21 mouse cellular contexts compared by ENCODE assay signal in the genomic region with DNA sequence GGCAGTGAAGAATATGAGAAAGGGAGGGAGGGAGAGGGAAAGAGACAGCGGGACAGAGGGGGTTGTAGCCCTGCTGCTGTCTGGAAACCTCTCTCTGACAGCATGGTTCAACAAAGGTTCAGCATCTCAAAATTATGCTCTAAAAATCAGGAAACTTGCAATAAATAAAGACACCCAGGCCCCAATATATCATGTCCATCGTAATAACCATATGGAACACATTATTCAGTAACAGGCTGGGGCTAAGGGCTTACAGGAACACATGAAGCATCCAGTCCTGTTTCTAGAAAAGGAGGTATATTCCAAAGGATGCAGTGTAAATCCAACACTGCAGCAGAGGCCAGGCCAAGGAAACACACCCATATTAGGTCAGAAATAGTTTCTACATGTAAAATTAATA.
DNase-seq lines count a peak whose midpoint lies in the region; ATAC-seq and TF ChIP-seq lines count a peak whose summit lies in the region.
"Had no signal": no experiment of that assay in that cellular context is flagged by ENCODE, and none has a peak within 500 bp of the region (broad histone marks: within the 10 kb centered on the region; RNA-seq: fewer than 3 reads in every experiment).

No protein-coding gene starts in this region.

- 61% methylated on average over 2 of the region's 2 CpGs for WGBS in kidney, embryonic 14.5 days
- WGBS in limb, embryonic 14.5 days, result 38% methylated on average over 2 of the region's 2 CpGs
- 93% methylated on average over 2 of the region's 2 CpGs for WGBS in hindbrain, embryonic 14.5 days

- peak overlapping the region; percentile 79; the same call in 1 of the 2 replicates for H3K27ac ChIP-seq in kidney, embryonic 14.5 days (ENCODE audit: low read depth, low read length)
- no peak overlapping the region for H3K27ac ChIP-seq in limb, embryonic 14.5 days (replicated peaks; ENCODE audit: low read depth, low read length)
- H3K27ac ChIP-seq in hindbrain, embryonic 14.5 days, result no peak overlapping the region
- H3K27ac ChIP-seq: forebrain, embryonic 15.5 days; layer of hippocampus, adult 2 months; left cerebral cortex, adult 2 months; midbrain, embryonic 12.5 days; neural tube, embryonic 15.5 days had no signal

- DNase-seq in embryo, embryonic 10.5 days (ENCODE audit: low spot score), result peak; percentile 42
- no peak for DNase-seq in embryo, embryonic 9.5 days (ENCODE audit: extremely low spot score)
- DNase-seq in kidney, adult 8-10 months, result no peak
- DNase-seq in embryo, embryonic 11.5 days (ENCODE audit: low read depth, low spot score), result peak; percentile 43
- peak; percentile 55 for DNase-seq in limb, embryonic 14.5 days (ENCODE audit: low spot score)
- DNase-seq in hindbrain, embryonic 14.5 days (ENCODE audit: low spot score), result no peak
- no peak for DNase-seq in spleen, postnatal 4 days (ENCODE audit: low spot score in 2 of 2)
- DNase-seq: cerebellum, postnatal 14 days; heart, adult 2 months; retina, postnatal 1 day; thymus, postnatal 36 days had no signal

- peak; percentile 62 for ATAC-seq in kidney, embryonic 14.5 days (ENCODE audit: low FRiP score, low TSS enrichment)
- ATAC-seq in limb, embryonic 14.5 days (ENCODE audit: low FRiP score, low read depth), result peak; percentile 51
- ATAC-seq in hindbrain, embryonic 14.5 days (ENCODE audit: low FRiP score), result no peak
- ATAC-seq: forebrain, embryonic 15.5 days; inflammation-experienced regulatory T-cells, adult 6 months had no signal

- H3K9ac ChIP-seq in kidney, embryonic 14.5 days (ENCODE audit: low read depth, low read length), result no peak overlapping the region
- H3K9ac ChIP-seq in limb, embryonic 14.5 days (ENCODE audit: low read depth, low read length, severe bottlenecking), result no peak overlapping the region
- no peak overlapping the region for H3K9ac ChIP-seq in hindbrain, embryonic 14.5 days
- H3K9ac ChIP-seq: forebrain, embryonic 15.5 days; midbrain, embryonic 12.5 days; neural tube, embryonic 15.5 days had no signal

- H3K9me3 ChIP-seq in kidney, embryonic 14.5 days (ENCODE audit: control insufficient read depth, low read length), result no peaks in the 10 kb centered on the region
- H3K9me3 ChIP-seq in limb, embryonic 14.5 days (ENCODE audit: control insufficient read depth, low read length), result no peaks in the 10 kb centered on the region
- no peaks in the 10 kb centered on the region for H3K9me3 ChIP-seq in hindbrain, embryonic 14.5 days (ENCODE audit: control insufficient read depth, low read length)
- H3K9me3 ChIP-seq: forebrain, embryonic 15.5 days; midbrain, embryonic 12.5 days; neural tube, embryonic 15.5 days had no signal

- H3K4me3 ChIP-seq in kidney, embryonic 14.5 days (ENCODE audit: low read length), result no peak overlapping the region
- H3K4me3 ChIP-seq in limb, embryonic 14.5 days (replicated peaks; ENCODE audit: low read length), result no peak overlapping the region
- no peak overlapping the region for H3K4me3 ChIP-seq in hindbrain, embryonic 14.5 days (replicated peaks; ENCODE audit: low read length)
- H3K4me3 ChIP-seq: erythroblast, embryonic 14.5 days; forebrain, embryonic 15.5 days; heart, adult 2 months; layer of hippocampus, adult 2 months; left cerebral cortex, adult 2 months; midbrain, embryonic 12.5 days; neural tube, embryonic 15.5 days had no signal

- no peaks in the 10 kb centered on the region for H3K27me3 ChIP-seq in kidney, embryonic 14.5 days (ENCODE audit: control insufficient read depth, insufficient read depth, low read length)
- no peaks in the 10 kb centered on the region for H3K27me3 ChIP-seq in limb, embryonic 14.5 days (ENCODE audit: control insufficient read depth, insufficient read depth, low read length)
- no peaks in the 10 kb centered on the region for H3K27me3 ChIP-seq in hindbrain, embryonic 14.5 days (ENCODE audit: control insufficient read depth, insufficient read depth, low read length)
- H3K27me3 ChIP-seq: CH12.LX; forebrain, embryonic 15.5 days; midbrain, embryonic 12.5 days; neural tube, embryonic 15.5 days had no signal

- peaks cover 44% of the 10 kb centered on the region for H3K4me1 ChIP-seq in kidney, embryonic 14.5 days (ENCODE audit: control insufficient read depth, insufficient read depth, low read length)
- H3K4me1 ChIP-seq in limb, embryonic 14.5 days (ENCODE audit: control insufficient read depth, insufficient read depth, low read length), result peaks cover 59% of the 10 kb centered on the region
- no peaks in the 10 kb centered on the region for H3K4me1 ChIP-seq in hindbrain, embryonic 14.5 days (replicated peaks; ENCODE audit: control insufficient read depth, insufficient read depth, low read length)
- H3K4me1 ChIP-seq: neural tube, embryonic 15.5 days had no signal

- TF ChIP-seq POLR2A in limb, embryonic 14.5 days (IDR thresholded peaks at IDR 0.05; ENCODE audit: borderline replicate concordance, extremely low read depth, insufficient read depth, insufficient read length), result no peak

- H3K4me2 ChIP-seq in kidney, embryonic 14.5 days (replicated peaks; ENCODE audit: low read depth, low read length), result no peak overlapping the region
- no peak overlapping the region for H3K4me2 ChIP-seq in limb, embryonic 14.5 days (replicated peaks; ENCODE audit: low read depth, low read length, severe bottlenecking)
- H3K4me2 ChIP-seq in hindbrain, embryonic 14.5 days (replicated peaks), result no peak overlapping the region
- H3K4me2 ChIP-seq: forebrain, embryonic 15.5 days; liver, embryonic 11.5 days; midbrain, embryonic 12.5 days; neural tube, embryonic 15.5 days had no signal

- peaks cover 27% of the 10 kb centered on the region; the same call in 1 of the 2 replicates for H3K36me3 ChIP-seq in kidney, embryonic 14.5 days (ENCODE audit: control insufficient read depth, insufficient read depth, low read length)
- peaks cover 22% of the 10 kb centered on the region for H3K36me3 ChIP-seq in limb, embryonic 14.5 days (ENCODE audit: control insufficient read depth, insufficient read depth, low read length)
- peaks cover 9% of the 10 kb centered on the region; the same call in 1 of the 2 replicates for H3K36me3 ChIP-seq in hindbrain, embryonic 14.5 days (replicated peaks; ENCODE audit: control insufficient read depth, insufficient read depth)

Comparison
In these comparisons a context has a peak if more than half of its experiments do, and no peak if none do; other contexts are left out.
1. DNase-seq: peak in embryo, embryonic 10.5 days (single experiment), embryo, embryonic 11.5 days (single experiment) and limb, embryonic 14.5 days (single experiment); none in embryo, embryonic 9.5 days (single experiment), kidney, adult 8-10 months (0 of 2), hindbrain, embryonic 14.5 days (single experiment) and spleen, postnatal 4 days (0 of 2).